Mouse (Mus musculus): ENCODE data around the gene Fxr1.
A peak's percentile ranks its signal among the peaks of the same experiment; 100 is the strongest.
"Not testable (repeated sequence)": the region's sequence is repeated elsewhere in the genome, so short reads cannot be mapped to it uniquely, and the experiment has no call there.

Fxr1 gene

DNA sequence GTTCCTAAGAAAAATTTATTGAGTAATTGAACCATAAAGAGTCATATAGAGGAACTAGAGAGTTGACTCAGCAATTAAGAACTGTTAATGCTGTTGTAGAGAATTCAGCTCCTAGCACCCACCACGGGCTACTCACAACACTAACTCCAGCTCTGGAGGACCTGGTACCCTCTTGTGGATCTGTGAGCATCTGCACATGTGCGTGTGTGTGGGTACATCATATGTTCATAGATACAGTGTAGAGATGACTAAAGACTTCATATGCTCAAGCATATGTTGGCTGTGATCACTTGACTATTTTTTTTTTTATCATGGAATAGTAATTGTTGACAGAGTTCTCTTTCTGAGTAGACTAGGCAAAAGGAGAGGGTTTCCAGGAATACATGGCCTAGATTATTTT is 42.6 kb downstream of the Fxr1 start:
- no peak for DNase-seq (ENCODE audit: low spot score in 2 of 2)

DNA sequence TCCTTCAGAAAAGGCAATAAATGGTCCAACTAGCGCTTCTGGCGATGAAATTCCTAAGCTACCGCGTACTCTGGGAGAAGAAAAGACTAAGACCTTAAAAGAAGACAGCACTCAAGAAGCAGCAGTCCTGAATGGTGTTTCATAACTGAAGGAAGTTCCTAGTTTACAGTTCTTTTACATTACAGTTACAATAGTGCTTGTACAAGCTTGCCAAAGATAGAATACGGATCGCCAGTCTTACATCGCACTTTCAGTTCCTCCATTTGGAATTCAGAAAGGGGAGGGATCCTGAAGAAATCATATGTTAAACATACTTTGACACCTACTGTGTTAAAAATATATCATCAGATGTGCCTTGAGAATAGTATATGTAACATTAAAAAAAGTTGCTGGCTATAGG is 49.2 kb downstream of the Fxr1 start:
- not testable (repeated sequence) for DNase-seq (ENCODE audit: low spot score in 2 of 2)

DNA sequence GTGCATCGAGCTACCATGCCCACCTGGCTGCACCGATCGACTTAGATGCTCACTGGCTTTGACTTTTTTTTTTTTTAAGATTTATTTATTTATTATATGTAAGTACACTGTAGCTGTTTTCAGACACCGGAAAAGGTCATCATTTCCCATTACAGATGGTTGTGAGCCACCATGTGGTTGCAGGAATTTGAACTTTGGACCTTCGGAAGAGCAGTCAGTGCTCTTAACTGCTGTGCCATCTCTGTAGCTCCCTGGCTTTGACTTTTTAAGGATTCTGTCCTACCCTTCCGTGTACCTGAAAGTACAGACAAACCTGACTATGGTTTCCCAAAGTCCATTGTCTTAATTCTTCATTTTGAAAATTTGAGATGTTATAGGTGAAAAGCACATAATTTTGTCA is 53.0 kb downstream of the Fxr1 start:
- no peak for DNase-seq (ENCODE audit: low spot score in 2 of 2)

DNA sequence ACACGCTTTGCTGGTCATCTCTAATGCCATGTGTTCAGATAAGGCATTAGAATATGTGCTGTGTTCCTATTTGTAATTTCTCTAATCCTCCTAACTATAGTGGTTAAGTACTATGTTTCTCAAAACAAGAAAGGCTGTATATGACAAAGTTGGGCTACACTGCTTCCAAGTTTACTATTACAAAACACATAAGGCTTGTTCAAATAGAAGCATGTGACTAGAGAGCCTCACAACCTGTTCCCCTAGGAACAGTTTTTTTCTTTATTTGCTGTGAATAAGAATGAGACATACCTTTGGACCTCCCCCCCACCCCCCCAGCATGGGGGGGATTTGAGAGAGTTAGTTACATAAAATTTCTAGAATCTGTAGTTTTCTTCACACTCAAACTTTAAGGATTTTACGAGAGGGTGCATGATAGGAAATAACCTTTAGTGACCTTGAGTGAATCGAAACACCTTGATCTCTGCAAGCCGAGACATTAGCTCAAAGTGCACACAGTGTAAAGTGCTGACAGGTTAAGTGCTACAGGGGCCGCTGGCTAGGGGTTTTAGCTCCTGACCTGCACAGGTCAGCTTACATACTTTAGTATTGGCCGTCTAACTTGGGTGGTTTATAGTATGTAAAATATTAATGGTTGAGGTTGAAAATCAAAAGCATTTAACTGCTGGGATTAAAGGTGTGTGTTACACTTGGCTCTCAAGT is 56.5 kb downstream of the Fxr1 start:
- no peak for DNase-seq (ENCODE audit: low spot score in 2 of 2)

DNA sequence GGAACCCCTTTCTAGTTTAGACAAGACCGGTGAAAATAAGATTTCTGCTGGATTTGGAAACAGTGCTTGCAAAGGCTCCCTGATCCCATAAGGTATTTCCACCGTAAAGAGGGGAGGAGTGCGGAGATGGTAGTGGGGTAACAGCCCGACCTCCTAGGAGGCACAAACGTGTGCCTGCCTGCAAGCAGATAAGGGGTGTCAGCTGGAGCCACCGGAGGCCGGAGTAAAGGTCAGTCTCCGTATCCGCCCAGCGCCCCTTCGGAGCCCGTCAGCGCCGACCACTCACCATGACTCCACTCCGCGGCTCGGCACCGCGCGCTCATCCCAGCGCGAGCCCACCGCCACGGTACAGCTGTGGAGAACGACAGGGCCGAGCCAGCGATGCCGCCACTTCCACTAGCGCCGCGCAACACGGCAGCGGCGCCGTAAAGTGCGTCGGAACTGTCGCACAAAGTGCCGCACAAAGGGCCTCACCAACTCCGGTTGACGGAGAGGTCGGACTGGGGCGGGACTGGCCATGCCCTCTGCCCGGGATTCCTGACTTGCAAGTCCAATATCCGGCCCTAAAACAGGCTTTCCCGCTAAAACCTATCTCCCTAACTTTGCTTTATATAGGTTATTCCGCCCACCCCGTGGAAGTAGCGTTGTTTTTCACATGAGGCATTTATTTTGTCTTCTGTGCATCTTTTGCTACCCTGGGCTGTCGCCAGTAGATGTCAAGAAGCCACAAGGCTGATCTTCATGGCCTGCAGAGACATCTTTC is 61.3 kb downstream of the Fxr1 start, which contains the start of gene Dnajc19:
Gene Dnajc19 (minus strand): TSS at position 422 of the 763 bp plus-strand sequence.
- peak; percentile 97 to 98 for DNase-seq (ENCODE audit: low spot score in 2 of 2)

DNA sequence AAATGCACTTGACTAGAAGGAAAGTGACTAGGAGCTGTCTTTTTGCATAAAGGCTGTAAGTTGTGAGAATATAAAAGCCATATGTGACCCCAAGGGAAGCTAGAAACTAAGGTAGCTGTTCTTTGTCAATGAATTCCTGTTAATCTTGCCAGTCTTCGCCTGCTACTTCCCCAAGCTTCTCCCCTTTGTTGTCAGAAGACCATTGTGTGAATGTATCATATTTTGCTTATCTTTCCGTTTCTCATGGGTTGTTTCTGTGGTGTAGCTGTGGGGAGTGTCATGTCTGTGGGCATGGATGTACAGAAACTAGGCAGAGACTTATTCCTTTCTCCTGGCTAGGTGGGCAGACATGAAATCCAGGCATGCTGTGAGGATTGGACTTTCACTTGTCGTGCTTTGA is 62.2 kb downstream of the Fxr1 start:
- DNase-seq (ENCODE audit: low spot score in 2 of 2) = no peak

DNA sequence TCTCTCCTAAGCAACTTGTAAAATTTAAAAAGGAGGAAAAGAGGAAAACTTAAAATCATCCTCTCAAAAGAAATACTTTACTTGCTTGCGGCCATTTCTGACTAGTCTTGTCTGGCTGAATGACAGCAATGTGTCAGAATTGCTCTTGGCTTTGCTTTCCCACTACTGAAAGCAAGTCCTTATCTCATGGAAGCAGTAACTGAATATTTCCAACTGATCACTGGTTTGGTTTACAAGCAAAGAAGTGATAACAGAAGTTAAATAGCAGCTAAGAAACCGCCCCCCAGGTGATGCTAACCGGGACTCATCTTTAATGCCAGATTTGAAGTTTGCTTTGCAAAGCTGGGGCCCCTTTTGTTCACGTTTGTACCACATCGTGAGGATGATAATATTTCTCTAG is 63.9 kb downstream of the Fxr1 start:
- DNase-seq (ENCODE audit: low spot score in 2 of 2) = no peak

DNA sequence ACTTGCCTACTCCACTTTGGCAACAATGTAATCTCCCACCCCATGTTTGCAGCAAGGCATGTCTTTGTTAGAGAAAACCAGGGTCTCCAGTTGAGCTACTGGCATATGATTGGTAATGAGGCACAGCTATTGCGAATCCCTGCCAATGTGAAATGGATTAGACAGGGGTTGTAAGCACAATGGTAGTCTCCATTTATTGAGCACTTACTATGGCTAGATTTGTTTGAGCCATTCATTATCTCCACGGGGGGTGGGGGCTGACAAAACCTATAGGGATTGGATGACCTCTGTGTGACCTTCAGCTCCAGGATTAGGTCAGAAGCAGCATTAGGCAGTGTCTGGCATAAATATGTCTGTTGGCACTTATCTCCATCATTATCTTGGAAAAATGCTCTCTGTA is 83.1 kb downstream of the Fxr1 start:
- no peak for DNase-seq (ENCODE audit: low spot score in 2 of 2)

DNA sequence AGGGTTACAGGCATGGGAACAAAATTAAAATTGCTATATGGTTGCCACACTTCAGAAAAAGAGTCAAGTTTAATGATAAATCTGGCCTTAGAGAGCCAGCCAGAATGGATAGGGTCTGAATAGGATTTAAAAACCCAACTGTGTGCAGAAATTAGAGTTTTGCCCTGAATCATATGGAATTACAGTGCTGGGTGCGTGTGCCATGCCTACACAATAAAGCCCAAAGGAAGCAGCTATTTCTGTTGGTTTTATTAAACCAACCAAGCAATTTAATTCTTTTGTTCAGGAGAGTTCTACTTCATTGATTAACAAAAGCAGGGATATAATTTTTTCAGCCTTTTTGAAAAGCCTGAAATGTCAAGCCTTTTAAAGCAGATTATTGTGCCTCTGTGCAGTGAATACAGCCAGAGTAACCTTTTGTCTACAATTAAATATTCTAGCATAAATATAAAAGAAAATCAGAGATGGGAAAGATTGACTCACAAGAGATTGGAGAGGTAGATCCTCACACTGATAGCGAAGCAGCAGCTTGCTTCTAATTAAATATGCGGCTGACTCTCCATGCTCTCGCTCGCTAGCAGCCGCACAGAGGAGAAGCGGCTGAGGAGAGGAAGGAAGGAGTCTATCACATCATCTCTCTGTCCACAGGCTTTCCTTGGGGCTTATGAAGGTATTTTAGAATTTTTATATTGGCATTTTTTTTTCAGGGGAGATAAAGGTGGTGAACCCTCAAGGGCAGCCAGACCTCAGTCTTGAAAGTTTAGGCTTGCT is 84.3 kb downstream of the Fxr1 start:
- DNase-seq (ENCODE audit: low spot score in 2 of 2) = no peak

DNA sequence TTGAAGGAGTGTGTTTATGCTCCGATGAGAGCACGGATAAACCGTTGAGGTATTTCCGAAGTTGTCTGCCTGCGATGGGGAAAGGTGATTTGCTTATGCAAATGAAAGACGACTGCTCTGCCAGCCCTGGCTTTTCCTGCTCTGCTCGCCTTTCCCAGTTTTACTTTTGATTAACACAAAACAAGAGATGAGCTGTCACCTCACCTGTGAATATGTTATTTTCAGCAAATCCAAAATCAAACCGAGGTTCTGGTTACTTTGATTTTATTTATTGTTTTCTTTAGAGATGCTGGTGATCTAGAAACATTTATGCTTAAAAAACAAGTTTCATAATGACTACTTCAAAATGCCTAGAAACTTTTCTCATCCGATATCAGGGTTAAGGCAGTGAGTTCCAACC is 86.7 kb downstream of the Fxr1 start:
- DNase-seq (ENCODE audit: low spot score in 2 of 2) = no peak

DNA sequence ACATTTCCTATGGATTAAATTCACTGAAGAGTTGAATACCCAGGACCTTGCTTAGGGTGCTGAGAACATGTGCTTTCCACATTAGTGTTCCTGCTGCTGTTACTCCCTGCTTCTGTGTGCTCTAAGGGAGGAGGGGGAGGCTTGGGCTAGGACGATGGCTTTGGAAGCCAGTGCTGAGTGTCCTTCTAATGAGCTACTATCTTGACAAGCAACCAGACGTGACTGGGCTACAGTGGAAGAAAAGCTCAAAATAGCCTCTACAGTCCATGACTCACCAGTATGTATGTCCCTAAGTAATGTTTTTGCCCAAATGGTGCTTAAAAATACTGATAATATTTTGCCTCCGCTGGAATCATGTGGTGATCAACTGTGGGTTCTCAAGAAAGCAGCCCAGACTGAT is 87.9 kb downstream of the Fxr1 start:
- DNase-seq (ENCODE audit: low spot score in 2 of 2) = peak; percentile 7 to 12

DNA sequence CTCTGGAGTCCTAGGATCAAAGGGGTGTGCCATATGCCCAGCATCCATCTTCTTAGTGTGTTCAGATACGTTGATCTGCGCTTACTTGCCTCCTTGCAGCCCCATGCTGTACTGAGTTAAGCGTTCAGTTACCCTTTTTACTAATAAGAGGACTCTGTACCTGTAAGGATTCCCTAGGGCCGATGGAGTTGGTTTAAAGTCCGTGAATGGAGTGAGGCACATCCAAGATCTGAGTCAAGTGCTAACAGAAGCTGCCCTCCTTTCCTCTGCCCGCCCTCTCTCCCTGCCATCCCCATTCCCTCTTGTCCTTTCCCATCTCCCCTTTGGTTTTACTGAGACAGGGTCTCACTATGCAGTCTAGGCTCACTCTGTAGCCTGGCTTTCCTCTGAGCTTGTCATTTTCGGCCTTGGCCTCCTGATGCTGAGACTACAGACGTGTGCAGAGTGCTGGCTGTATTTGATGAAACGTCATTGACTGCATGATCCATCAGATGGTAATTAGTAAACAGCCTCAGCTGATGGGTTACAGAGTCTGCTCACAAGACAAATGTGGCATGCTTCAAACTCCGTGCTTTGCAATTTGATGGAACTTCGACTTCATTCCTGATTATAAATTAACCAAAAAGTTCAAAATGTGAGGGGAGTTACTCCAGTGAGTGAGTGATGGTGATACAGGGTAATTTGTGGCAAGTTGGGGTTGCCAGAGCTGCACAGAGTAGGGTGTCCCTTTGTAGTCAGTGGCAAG is 92.4 kb downstream of the Fxr1 start:
- DNase-seq (ENCODE audit: low spot score in 2 of 2) = no peak

DNA sequence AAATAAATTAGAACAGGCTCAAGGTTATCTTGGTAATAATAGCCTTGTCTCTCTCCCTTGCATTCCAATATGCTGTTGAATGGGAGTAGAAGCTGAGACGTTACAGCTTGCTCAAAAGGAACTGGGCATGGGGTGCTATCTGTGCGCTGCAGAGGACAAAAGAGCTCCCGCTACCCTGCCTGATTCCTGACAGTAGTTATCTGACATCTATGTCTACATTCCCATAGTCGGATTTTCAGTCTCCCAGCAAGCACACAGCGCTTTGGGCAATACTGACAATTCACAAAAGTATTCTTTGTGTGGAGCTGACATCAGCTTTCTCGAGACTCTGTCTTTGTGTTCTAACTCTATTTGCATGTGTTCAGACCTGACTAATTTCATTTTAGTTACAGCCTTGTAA is 96.1 kb downstream of the Fxr1 start:
- no peak for DNase-seq (ENCODE audit: low spot score in 2 of 2)

DNA sequence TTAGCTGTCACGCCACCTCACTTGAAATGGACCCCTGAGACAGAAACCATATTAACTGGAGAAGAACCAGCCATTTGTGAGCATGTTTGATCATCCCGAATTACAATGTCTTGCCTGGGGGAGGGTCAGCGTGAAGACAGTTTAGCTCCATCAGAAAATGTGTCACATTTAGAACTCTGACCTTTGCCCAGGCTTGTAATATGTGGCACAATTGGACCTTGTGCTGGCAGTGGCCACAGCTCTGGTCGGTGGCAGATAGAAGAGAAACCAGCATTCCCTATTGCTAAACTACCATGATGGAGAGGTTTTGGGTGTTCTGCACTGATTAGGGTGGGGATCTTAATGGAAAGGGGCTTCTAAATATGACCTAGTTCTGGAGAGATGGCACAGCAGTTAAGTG is 100.1 kb downstream of the Fxr1 start:
- no peak for DNase-seq (ENCODE audit: low spot score in 2 of 2)

Data from right cerebral cortex, adult 2 months (tissue).